Mouse (Mus musculus) forebrain, embryonic 14.5 days (tissue): Measurements from ENCODE around the gene Zfp13. TPM values are rescaled to one million over a fixed set of nuclear protein-coding genes. Genes with fewer than 3 reads are reported as not detected.
"Not testable (repeated sequence)": the region's sequence is repeated elsewhere in the genome, so short reads cannot be mapped to it uniquely, and the experiment has no call there.

Experiments
- ATAC-seq: fragments of 200-750 bp; cut with Nextera tagmentation; 2 replicates; pipeline ENCODE4 v1.8.0; 2017; ENCODE audit warnings: mild to moderate bottlenecking, moderate library complexity
- DNase-seq: peaks from one replicate; pipeline ENCODE4 v3.0.0-alpha.2; 2015; ENCODE audit warnings: low spot score
- H3K27ac ChIP-seq: fragments of 300-500 bp; sonication (generic); 2 replicates; pipeline ENCODE4 v1.5.1; 2014; ENCODE audit warnings: low read depth, mild to moderate bottlenecking, control low read depth, low read length, moderate library complexity
- H3K27me3 ChIP-seq: fragments of 300-500 bp; sonication (generic); replicated peaks from 2 replicates; pipeline ENCODE4 v1.6.1; 2014; ENCODE audit warnings: low read length, control low read depth, mixed read lengths; ENCODE audit not compliant: control insufficient read depth, insufficient read depth
- H3K36me3 ChIP-seq: fragments of 300-500 bp; sonication (generic); 2 replicates; pipeline ENCODE4 v1.6.1; 2014; ENCODE audit warnings: low read length, control low read depth; ENCODE audit not compliant: control insufficient read depth, insufficient read depth
- H3K4me1 ChIP-seq: fragments of 300-500 bp; sonication (generic); 2 replicates; pipeline ENCODE4 v1.6.1; 2014; ENCODE audit warnings: antibody characterized with exemption, low read length, control low read depth; ENCODE audit not compliant: control insufficient read depth, insufficient read depth
- H3K4me2 ChIP-seq: fragments of 300-500 bp; sonication (generic); 2 replicates; pipeline ENCODE4 v1.6.1; 2014; ENCODE audit warnings: mild to moderate bottlenecking, control low read depth, low read length
- H3K4me3 ChIP-seq: fragments of 300-500 bp; sonication (generic); 2 replicates; pipeline ENCODE4 v1.5.1; 2014; ENCODE audit warnings: low read depth, low read length, control low read depth
- H3K9ac ChIP-seq: fragments of 300-500 bp; sonication (generic); 2 replicates; pipeline ENCODE4 v1.6.1; 2014; ENCODE audit warnings: mild to moderate bottlenecking, low read length, control low read depth, moderate library complexity
- H3K9me3 ChIP-seq: fragments of 300-500 bp; sonication (generic); replicated peaks from 2 replicates; pipeline ENCODE4 v1.6.1; 2016; ENCODE audit warnings: low read length, control low read depth, mixed read lengths; ENCODE audit not compliant: control insufficient read depth
- WGBS: fragments of 180-500 bp; shearing (Covaris S2); extraction: QIAGEN DNeasy Blood & Tissue Kit; methylation state at CpG from one replicate; pipeline ENCODE4 v1.1.7; 2014; 5-methylcytosine and 5-hydroxymethylcytosine counted together
- polyA plus RNA-seq: library from polyadenylated mRNA; unstranded; fragments of >200 nt; fragmentation: Nextera tagmentation; extraction: Ambion mirVana; gene quantifications from 2 replicates; pipeline ENCODE4 v1.2.1, GENCODE M21; 2014

The Zfp13 gene
- polyA plus RNA-seq, 1 experiment from 2014 or later: 24.1 TPM

DNA sequence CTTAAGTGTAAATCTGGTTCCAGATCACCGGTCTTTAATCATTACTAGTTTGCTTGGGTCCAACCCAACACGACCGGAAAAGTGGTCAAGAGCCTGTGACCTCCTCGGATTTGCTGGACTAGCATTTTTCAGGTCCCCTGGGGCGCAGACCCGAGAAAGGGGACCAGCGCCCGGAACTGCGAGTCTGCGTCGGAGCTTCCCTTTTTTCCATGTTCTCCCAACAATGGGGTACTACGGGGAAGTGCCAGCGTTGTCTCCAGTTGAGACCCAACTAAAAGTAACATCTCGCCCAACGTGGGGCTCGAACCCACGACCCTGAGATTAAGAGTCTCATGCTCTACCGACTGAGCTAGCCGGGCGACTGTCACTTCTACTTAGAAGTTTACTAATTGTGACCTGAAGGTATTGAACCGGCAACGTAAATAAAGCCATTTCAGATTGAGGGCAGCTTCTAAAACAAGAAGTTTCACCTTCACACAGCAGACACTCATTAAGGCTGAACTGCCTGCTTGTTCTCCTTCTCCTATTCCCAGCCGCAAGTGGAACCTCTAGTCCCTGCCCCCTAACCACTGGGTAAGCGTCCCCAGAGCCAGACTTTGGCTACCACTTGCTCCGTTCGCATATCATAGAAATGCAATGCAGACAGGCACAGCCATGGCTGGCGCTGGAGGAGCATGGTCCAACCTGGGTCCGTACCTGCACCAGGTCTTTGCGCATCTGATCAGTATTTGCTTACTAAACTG, 64.1 kb downstream of the Zfp13 start:
- H3K27me3 ChIP-seq: peaks cover 33% of the 10 kb centered on the region
- not testable (repeated sequence) for ATAC-seq, H3K36me3 ChIP-seq, H3K9me3 ChIP-seq, H3K4me2 ChIP-seq, H3K9ac ChIP-seq, H3K4me3 ChIP-seq, H3K27ac ChIP-seq, H3K4me1 ChIP-seq, DNase-seq
- WGBS: 2% methylated on average over 17 of the region's 29 CpGs

DNA sequence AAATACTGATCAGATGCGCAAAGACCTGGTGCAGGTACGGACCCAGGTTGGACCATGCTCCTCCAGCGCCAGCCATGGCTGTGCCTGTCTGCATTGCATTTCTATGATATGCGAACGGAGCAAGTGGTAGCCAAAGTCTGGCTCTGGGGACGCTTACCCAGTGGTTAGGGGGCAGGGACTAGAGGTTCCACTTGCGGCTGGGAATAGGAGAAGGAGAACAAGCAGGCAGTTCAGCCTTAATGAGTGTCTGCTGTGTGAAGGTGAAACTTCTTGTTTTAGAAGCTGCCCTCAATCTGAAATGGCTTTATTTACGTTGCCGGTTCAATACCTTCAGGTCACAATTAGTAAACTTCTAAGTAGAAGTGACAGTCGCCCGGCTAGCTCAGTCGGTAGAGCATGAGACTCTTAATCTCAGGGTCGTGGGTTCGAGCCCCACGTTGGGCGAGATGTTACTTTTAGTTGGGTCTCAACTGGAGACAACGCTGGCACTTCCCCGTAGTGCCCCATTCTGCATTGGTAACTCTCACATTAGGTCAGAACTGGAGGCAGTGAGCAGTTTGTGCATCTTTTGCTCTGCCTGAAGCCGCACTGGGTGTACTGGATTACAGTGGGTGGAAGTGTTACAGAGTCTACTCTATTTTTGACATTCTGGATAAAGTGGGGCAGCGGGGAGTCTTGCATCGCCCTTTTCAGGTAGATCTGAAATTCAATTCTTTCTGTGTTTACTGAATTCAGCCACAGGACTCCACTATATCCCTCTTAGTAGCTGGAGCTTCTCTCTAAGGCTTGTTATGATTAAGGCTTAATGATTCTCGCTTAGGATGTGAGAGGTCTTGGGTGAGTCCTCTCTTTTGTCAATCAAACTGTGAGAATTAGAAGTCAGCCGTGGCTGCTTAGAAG, 65.4 kb downstream of the Zfp13 start:
- not testable (repeated sequence) for H3K9me3 ChIP-seq, H3K4me2 ChIP-seq, H3K9ac ChIP-seq, H3K36me3 ChIP-seq, DNase-seq, H3K27ac ChIP-seq, H3K4me3 ChIP-seq, H3K4me1 ChIP-seq, ATAC-seq
- WGBS: 7% methylated on average over 10 of the region's 23 CpGs
- peaks cover 29% of the 10 kb centered on the region for H3K27me3 ChIP-seq

DNA sequence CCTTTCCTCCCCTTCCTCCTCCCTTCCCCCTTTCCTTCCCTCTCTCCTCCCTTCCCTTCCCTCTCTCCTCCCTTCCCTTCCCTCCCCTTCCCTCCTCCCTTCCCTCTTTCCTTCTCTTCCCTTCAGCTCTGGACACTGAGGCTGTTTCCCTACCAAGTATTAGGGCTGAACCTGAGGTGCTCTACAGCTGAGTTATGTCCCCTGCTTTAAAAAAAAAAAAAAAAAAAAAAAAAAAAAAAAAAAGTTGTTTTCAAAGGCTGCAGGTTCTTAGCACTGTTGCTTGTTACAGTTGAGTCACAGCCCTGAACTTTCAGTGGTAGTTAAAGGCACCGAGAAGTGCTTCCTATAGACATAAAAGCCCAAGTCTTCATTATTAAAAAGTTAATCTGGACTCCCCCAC, 67.9 kb downstream of the Zfp13 start:
- 35% methylated on average over 1 of the region's 1 CpGs for WGBS
- not testable (repeated sequence) for H3K4me2 ChIP-seq

More for the DNA sequence above, 67.9 kb downstream of the Zfp13 start:
- H3K9ac ChIP-seq, H3K9me3 ChIP-seq, DNase-seq, H3K4me1 ChIP-seq, H3K4me3 ChIP-seq, H3K27ac ChIP-seq, H3K36me3 ChIP-seq, ATAC-seq, H3K27me3 ChIP-seq: not testable (repeated sequence)

Other genes starting within 250 kb of the Zfp13 start
- not detected in 2 replicates for gene Vmn2r116, start 214.9 kb downstream of the Zfp13 start, polyA plus RNA-seq
- gene Vmn2r117, start 119.8 kb downstream of the Zfp13 start, polyA plus RNA-seq: not detected in 2 replicates
- 17.6 and 20.9 TPM in 2 replicates for gene Zfp213, start 35.2 kb downstream of the Zfp13 start, polyA plus RNA-seq
- not detected in 2 replicates for gene Zscan10, start 1.4 kb upstream of the Zfp13 start, polyA plus RNA-seq
- 0.62 and 0.90 TPM in 2 replicates for gene Mmp25, start 45.8 kb upstream of the Zfp13 start, polyA plus RNA-seq
- gene Bicdl2, start 61.0 kb upstream of the Zfp13 start, polyA plus RNA-seq: not detected in 2 replicates
- 107 and 112 TPM in 2 replicates for gene Hcfc1r1, start 74.1 kb upstream of the Zfp13 start, polyA plus RNA-seq
- 43.8 and 45.9 TPM in 2 replicates for gene Thoc6, start 74.4 kb upstream of the Zfp13 start, polyA plus RNA-seq
- 2.6 and 2.9 TPM in 2 replicates for gene Tnfrsf12a, start 78.0 kb upstream of the Zfp13 start, polyA plus RNA-seq
- 0.24 and 0.25 TPM in 2 replicates for gene Cldn6, start 79.8 kb upstream of the Zfp13 start, polyA plus RNA-seq
- gene Cldn9, start 84.5 kb upstream of the Zfp13 start, polyA plus RNA-seq: 1.6 and 2.3 TPM in 2 replicates
- gene 1520401A03Rik, start 123.3 kb upstream of the Zfp13 start, polyA plus RNA-seq: not detected in 2 replicates
- 18.0 and 23.1 TPM in 2 replicates for gene Pkmyt1, start 126.8 kb upstream of the Zfp13 start, polyA plus RNA-seq
- gene Paqr4, start 141.4 kb upstream of the Zfp13 start, polyA plus RNA-seq: 31.9 and 38.3 TPM in 2 replicates
- gene Kremen2, start 146.3 kb upstream of the Zfp13 start, polyA plus RNA-seq: 0.23 and 0.25 TPM in 2 replicates
- gene Flywch1, start 172.1 kb upstream of the Zfp13 start, polyA plus RNA-seq: 129 and 143 TPM in 2 replicates
- 36.9 and 44.2 TPM in 2 replicates for gene Flywch2, start 186.6 kb upstream of the Zfp13 start, polyA plus RNA-seq
- 226 and 339 TPM in 2 replicates for gene Srrm2, start 191.0 kb upstream of the Zfp13 start, polyA plus RNA-seq
- 1,202 and 1,508 TPM in 2 replicates for gene Elob, start 229.6 kb upstream of the Zfp13 start, polyA plus RNA-seq
- gene Prss33, start 236.6 kb upstream of the Zfp13 start, polyA plus RNA-seq: not detected in 2 replicates
- gene Prss32, start 244.4 kb upstream of the Zfp13 start, polyA plus RNA-seq: not detected in 2 replicates
- gene Prss41, start 244.7 kb upstream of the Zfp13 start, polyA plus RNA-seq: 0.31 and 0.66 TPM in 2 replicates